Mouse (Mus musculus): ENCODE data around the gene Lysmd1. TPM values are rescaled to one million over a fixed set of nuclear protein-coding genes. Genes with fewer than 3 reads are reported as not detected.
"Not testable (repeated sequence)": the region's sequence is repeated elsewhere in the genome, so short reads cannot be mapped to it uniquely, and the experiment has no call there.

The Lysmd1 gene
- 11.7 and 12.4 TPM in 2 replicates for polyA plus RNA-seq (2014; fragmentation: Nextera tagmentation; extraction: Ambion mirVana)

- peak; percentile 92 for DNase-seq (ENCODE audit: low spot score)
- H3K4me2 ChIP-seq (ENCODE audit: low read depth, low read length, severe bottlenecking) = peak within 1 kb of the TSS; percentile 90
- no peaks in the 10 kb centered on the region for H3K9me3 ChIP-seq (ENCODE audit: control insufficient read depth, low read length)
- peak within 1 kb of the TSS; percentile 56 for H3K4me3 ChIP-seq (ENCODE audit: low read depth, low read length)
- 0 out of 2 replicates have a peak within 1 kb of the TSS, but pooled peaks have one; percentile 14 for H3K27ac ChIP-seq (ENCODE audit: low read depth, low read length)
- 0 out of 2 replicates have a peak, but pooled peaks cover 7% of the 10 kb centered on the region for H3K4me1 ChIP-seq (replicated peaks; ENCODE audit: control insufficient read depth, insufficient read depth, low read length)
- peak; percentile 90 for ATAC-seq (replicated peaks; ENCODE audit: low FRiP score)
- H3K9ac ChIP-seq (ENCODE audit: low read length) = peak within 1 kb of the TSS; percentile 70
- H3K36me3 ChIP-seq (ENCODE audit: control insufficient read depth, insufficient read depth, low read length) = no peaks in the 10 kb centered on the region
- WGBS = 1% methylated on average over 20 of the region's 20 CpGs
- no peaks in the 10 kb centered on the region for H3K27me3 ChIP-seq (ENCODE audit: control insufficient read depth, insufficient read depth, low read length)
Observed at GRCm38 (mm10) chr3:95133680-95134101, at the start of gene Lysmd1, which contains the start of gene Scnm1. Gene Lysmd1, plus strand, starts transcription at chr3:95134088. Gene Scnm1, minus strand, starts transcription at chr3:95134011.

- Histone ChIP-seq H3K36me3 (ENCODE audit: control insufficient read depth, insufficient read depth, low read length) (no peaks in the 10 kb centered on the region; the same call in 1 of the 2 replicates), H3K4me1 (replicated peaks; ENCODE audit: control insufficient read depth, insufficient read depth, low read length) (no peaks in the 10 kb centered on the region), H3K27me3 (ENCODE audit: control insufficient read depth, insufficient read depth, low read length) (no peaks in the 10 kb centered on the region), H3K9ac (ENCODE audit: low read length) (no peak overlapping the region), H3K4me2 (ENCODE audit: low read depth, low read length, severe bottlenecking) (no peak overlapping the region), H3K4me3 (ENCODE audit: low read depth, low read length) (no peak overlapping the region), H3K27ac (ENCODE audit: low read depth, low read length) (no peak overlapping the region), H3K9me3 (ENCODE audit: control insufficient read depth, low read length) (no peaks in the 10 kb centered on the region)
- ATAC-seq (replicated peaks; ENCODE audit: low FRiP score) = no peak
- no peak for DNase-seq (ENCODE audit: low spot score)
- 96% methylated on average over 1 of the region's 1 CpGs for WGBS
Observed at GRCm38 (mm10) chr3:95088071-95088470, 45.8 kb upstream of the Lysmd1 start.

GRCm38 (mm10) chr3:95100854-95101253 is 33.0 kb upstream of the Lysmd1 start:
- 11% methylated on average over 2 of the region's 2 CpGs for WGBS

DNA sequence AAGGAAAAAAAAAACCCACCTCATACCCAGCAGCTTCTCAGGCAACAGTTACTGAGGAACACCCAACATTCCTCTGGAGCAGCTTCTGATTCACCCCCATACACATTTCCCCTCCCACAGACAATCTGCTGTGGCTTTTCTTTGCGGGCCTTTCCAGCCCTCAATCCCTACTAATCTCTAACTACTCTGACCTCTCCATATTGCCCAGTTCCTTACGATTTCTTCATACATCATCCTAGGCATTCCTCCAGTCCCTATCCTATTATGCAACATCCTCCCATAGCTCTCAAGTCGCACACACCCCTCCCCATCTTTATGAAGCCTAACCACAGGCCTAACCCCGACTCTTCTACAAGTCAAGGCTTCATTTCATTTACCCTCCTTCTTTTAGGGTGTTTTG is 28.8 kb upstream of the Lysmd1 start:
- DNase-seq (ENCODE audit: low spot score) (no peak), ATAC-seq (replicated peaks; ENCODE audit: low FRiP score) (no peak)
- peak overlapping the region; percentile 58 for H3K4me2 ChIP-seq (ENCODE audit: low read depth, low read length, severe bottlenecking)
- WGBS = 78% methylated on average over 4 of the region's 4 CpGs
- H3K27ac ChIP-seq (ENCODE audit: low read depth, low read length) = no peak overlapping the region
- peak overlapping the region; percentile 98 for H3K4me3 ChIP-seq (ENCODE audit: low read depth, low read length)
- no peaks in the 10 kb centered on the region for H3K27me3 ChIP-seq (ENCODE audit: control insufficient read depth, insufficient read depth, low read length)
- peak overlapping the region; percentile 93; the same call in 1 of the 2 replicates for H3K9ac ChIP-seq (ENCODE audit: low read length)
- H3K36me3 ChIP-seq (ENCODE audit: control insufficient read depth, insufficient read depth, low read length) = no peaks in the 10 kb centered on the region
- H3K9me3 ChIP-seq (ENCODE audit: control insufficient read depth, low read length) = no peaks in the 10 kb centered on the region
- H3K4me1 ChIP-seq (replicated peaks; ENCODE audit: control insufficient read depth, insufficient read depth, low read length) = peaks cover 5% of the 10 kb centered on the region

More at GRCm38 (mm10) chr3:95100854-95101253, 33.0 kb upstream of the Lysmd1 start:
- no peak overlapping the region for H3K9ac ChIP-seq (ENCODE audit: low read length)
- no peak overlapping the region for H3K4me3 ChIP-seq (ENCODE audit: low read depth, low read length)
- H3K36me3 ChIP-seq (ENCODE audit: control insufficient read depth, insufficient read depth, low read length) = no peaks in the 10 kb centered on the region
- DNase-seq (ENCODE audit: low spot score) = no peak
- no peak overlapping the region for H3K27ac ChIP-seq (ENCODE audit: low read depth, low read length)
- H3K9me3 ChIP-seq (ENCODE audit: control insufficient read depth, low read length) = no peaks in the 10 kb centered on the region
- H3K27me3 ChIP-seq (ENCODE audit: control insufficient read depth, insufficient read depth, low read length) = no peaks in the 10 kb centered on the region
- no peak for ATAC-seq (replicated peaks; ENCODE audit: low FRiP score)
- no peak overlapping the region for H3K4me2 ChIP-seq (ENCODE audit: low read depth, low read length, severe bottlenecking)
- peaks cover 5% of the 10 kb centered on the region for H3K4me1 ChIP-seq (replicated peaks; ENCODE audit: control insufficient read depth, insufficient read depth, low read length)

- WGBS = under 1% methylated on average over 16 of the region's 16 CpGs
- no peak for ATAC-seq (replicated peaks; ENCODE audit: low FRiP score)
Observed at GRCm38 (mm10) chr3:95105586-95106337, 28.1 kb upstream of the Lysmd1 start.

DNA sequence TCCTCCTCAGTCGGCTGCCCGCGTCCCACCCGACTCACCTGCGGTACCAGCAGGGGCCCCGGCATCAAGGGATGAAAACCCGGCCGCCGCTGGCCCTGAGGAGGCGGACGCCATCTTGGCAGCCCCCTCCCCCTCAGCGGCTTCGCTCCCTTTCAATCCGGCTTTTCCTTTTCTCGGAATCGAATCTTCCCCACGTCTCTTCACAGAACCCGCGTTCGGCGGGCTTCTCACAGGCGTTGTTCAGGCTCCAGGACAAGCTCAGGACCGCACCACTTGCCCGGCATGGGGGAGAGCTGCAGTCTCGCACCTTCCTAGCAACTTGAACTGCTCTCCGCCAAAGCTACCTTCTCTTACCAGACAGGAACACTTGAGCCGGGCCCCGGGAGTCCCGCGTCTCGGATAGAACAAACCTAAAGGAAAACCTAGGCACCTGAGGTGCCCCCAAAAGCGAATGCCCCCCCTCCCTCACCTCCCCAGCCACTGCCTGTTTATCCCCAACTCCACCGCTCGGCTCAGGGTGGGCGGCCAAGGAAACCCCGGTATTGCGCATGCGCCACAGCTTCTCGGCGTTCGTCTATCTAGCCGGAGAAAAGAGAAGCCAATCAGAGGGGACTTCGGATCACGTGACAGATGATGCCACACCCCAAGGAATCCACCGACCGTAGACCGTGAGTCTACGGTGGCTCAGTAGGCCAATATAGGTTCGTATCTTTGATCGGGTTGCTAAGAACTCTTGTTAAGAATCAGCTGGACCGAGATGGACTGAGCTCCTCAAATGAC is 27.4 kb upstream of the Lysmd1 start, which contains the start of gene Pip5k1a:
Pip5k1a (minus strand) TSS at position 593 of the 780 bp plus-strand sequence.
- Histone ChIP-seq H3K4me1 (replicated peaks; ENCODE audit: control insufficient read depth, insufficient read depth, low read length) (peaks cover 5% of the 10 kb centered on the region), H3K27me3 (ENCODE audit: control insufficient read depth, insufficient read depth, low read length) (no peaks in the 10 kb centered on the region), H3K4me2 (ENCODE audit: low read depth, low read length, severe bottlenecking) (peak within 1 kb of the TSS; percentile 58), H3K9me3 (ENCODE audit: control insufficient read depth, low read length) (no peaks in the 10 kb centered on the region), H3K27ac (ENCODE audit: low read depth, low read length) (peak within 1 kb of the TSS; percentile 70), H3K9ac (ENCODE audit: low read length) (peak within 1 kb of the TSS; percentile 93), H3K4me3 (ENCODE audit: low read depth, low read length) (peak within 1 kb of the TSS; percentile 98), H3K36me3 (ENCODE audit: control insufficient read depth, insufficient read depth, low read length) (no peaks in the 10 kb centered on the region)
- ATAC-seq (replicated peaks; ENCODE audit: low FRiP score) (peak; percentile 88), DNase-seq (ENCODE audit: low spot score) (peak; percentile 98)
- under 1% methylated on average over 51 of the region's 51 CpGs for WGBS

More at GRCm38 (mm10) chr3:95105586-95106337, 28.1 kb upstream of the Lysmd1 start:
- H3K4me2 ChIP-seq (ENCODE audit: low read depth, low read length, severe bottlenecking) = peak overlapping the region; percentile 58
- DNase-seq (ENCODE audit: low spot score) = no peak
- peak overlapping the region; percentile 70 for H3K27ac ChIP-seq (ENCODE audit: low read depth, low read length)
- H3K4me1 ChIP-seq (replicated peaks; ENCODE audit: control insufficient read depth, insufficient read depth, low read length) = peaks cover 5% of the 10 kb centered on the region
- H3K9me3 ChIP-seq (ENCODE audit: control insufficient read depth, low read length) = no peaks in the 10 kb centered on the region
- H3K36me3 ChIP-seq (ENCODE audit: control insufficient read depth, insufficient read depth, low read length) = no peaks in the 10 kb centered on the region
- H3K9ac ChIP-seq (ENCODE audit: low read length) = peak overlapping the region; percentile 93
- H3K4me3 ChIP-seq (ENCODE audit: low read depth, low read length) = peak overlapping the region; percentile 98
- H3K27me3 ChIP-seq (ENCODE audit: control insufficient read depth, insufficient read depth, low read length) = no peaks in the 10 kb centered on the region

DNA sequence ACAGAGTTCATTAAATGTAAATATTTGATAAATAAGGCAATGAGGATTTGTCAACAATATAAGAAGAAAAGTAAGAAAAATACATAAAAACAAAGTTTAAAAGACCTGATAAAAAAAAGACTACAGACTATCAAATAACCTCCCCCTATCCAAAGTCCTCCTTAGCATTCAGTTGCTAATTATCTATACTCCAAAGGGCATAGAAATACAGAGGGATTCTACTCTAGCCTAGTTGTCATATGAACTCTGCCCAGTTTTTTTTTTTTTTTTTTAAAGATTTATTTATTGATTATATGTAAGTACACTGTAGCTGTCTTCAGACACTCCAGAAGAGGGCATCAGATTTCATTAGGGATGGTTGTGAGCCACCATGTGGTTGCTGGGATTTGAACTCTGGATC is 26.6 kb upstream of the Lysmd1 start:
- DNase-seq (ENCODE audit: low spot score); H3K9me3 ChIP-seq (ENCODE audit: control insufficient read depth, low read length); H3K36me3 ChIP-seq (ENCODE audit: control insufficient read depth, insufficient read depth, low read length); H3K9ac ChIP-seq (ENCODE audit: low read length); H3K27ac ChIP-seq (ENCODE audit: low read depth, low read length); H3K4me1 ChIP-seq (replicated peaks; ENCODE audit: control insufficient read depth, insufficient read depth, low read length); H3K27me3 ChIP-seq (ENCODE audit: control insufficient read depth, insufficient read depth, low read length); ATAC-seq (replicated peaks; ENCODE audit: low FRiP score): not testable (repeated sequence)
- Histone ChIP-seq H3K4me2 (ENCODE audit: low read depth, low read length, severe bottlenecking) (peak overlapping the region; percentile 55; the same call in 1 of the 2 replicates), H3K4me3 (ENCODE audit: low read depth, low read length) (peak overlapping the region; percentile 98; the same call in 1 of the 2 replicates)

- ATAC-seq (replicated peaks; ENCODE audit: low FRiP score) (no peak), DNase-seq (ENCODE audit: low spot score) (no peak)
- Histone ChIP-seq H3K36me3 (ENCODE audit: control insufficient read depth, insufficient read depth, low read length) (no peaks in the 10 kb centered on the region), H3K9ac (ENCODE audit: low read length) (no peak overlapping the region), H3K4me1 (replicated peaks; ENCODE audit: control insufficient read depth, insufficient read depth, low read length) (peaks cover 11% of the 10 kb centered on the region), H3K4me3 (ENCODE audit: low read depth, low read length) (no peak overlapping the region), H3K9me3 (ENCODE audit: control insufficient read depth, low read length) (no peaks in the 10 kb centered on the region), H3K27ac (ENCODE audit: low read depth, low read length) (no peak overlapping the region), H3K27me3 (ENCODE audit: control insufficient read depth, insufficient read depth, low read length) (no peaks in the 10 kb centered on the region), H3K4me2 (ENCODE audit: low read depth, low read length, severe bottlenecking) (no peak overlapping the region)
- WGBS = 69% methylated on average over 2 of the region's 2 CpGs
Observed at GRCm38 (mm10) chr3:95107898-95108297, 26.0 kb upstream of the Lysmd1 start.

Data from forebrain, embryonic 11.5 days (tissue).